Mouse (Mus musculus) cerebellum, adult 8-10 months (tissue): ENCODE data around the gene Lsm4.

Source experiments
- DNase-seq: peaks from one replicate; pipeline ENCODE4 v3.0.0; 2022

The Lsm4 gene

DNA sequence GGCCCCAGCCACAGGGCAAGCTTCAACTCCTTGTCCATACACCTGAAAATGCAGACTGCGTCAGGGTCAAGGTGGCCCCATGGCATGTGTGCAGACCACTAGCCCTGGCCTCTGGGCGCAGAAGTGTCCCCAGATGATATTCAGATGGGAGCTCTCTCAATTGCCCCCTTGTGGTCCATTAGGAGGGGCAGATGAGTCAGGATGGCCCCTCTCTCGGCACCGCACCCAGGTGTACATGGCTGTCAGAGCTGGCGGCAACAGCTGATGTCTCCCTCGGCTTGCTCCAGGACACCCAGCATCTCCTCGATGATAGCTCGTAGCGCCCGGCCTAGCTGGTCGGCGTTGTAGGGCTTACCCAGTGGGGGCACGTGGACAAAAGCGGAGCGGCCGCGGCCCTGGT is 22.7 kb upstream of the Lsm4 start:
- no peak for DNase-seq

DNA sequence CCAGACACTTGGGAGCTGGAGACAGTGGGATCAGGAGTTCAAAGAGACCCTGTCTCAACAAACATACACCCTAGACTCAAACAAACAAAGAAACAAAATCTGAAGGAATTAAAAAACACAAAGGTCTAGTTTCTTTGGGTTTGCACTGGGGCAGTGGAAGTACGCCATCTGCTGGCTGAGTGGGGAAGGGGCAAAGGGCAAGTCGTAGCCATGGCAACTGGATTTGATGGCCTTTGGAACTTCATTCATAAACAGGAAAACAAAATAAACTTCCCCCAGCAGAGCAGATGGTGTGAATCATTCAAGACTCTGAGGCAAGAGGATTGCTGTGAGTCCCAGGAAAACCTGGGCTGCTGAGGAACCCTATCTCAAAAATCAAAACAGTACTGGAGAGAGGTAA is 19.8 kb upstream of the Lsm4 start:
- no peak for DNase-seq

DNA sequence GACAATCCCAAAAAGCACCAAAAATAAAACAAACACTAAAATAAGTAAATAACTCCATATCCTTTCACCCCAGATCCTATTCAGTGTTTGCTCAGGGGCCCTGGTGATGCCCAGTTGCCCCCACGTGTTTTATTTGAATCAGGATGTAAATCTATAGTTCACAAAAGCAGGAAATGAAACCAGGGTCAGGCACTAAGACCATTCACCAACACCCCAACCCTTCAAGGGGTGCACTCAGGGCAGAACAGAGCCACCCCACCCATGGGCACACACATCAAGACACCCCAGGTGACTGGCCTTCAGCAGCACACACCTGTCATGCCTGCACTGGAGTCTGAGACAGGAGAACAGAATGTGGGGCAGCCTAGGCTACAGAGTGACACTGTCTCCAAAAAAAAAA is 18.9 kb upstream of the Lsm4 start:
- DNase-seq, result no peak

DNA sequence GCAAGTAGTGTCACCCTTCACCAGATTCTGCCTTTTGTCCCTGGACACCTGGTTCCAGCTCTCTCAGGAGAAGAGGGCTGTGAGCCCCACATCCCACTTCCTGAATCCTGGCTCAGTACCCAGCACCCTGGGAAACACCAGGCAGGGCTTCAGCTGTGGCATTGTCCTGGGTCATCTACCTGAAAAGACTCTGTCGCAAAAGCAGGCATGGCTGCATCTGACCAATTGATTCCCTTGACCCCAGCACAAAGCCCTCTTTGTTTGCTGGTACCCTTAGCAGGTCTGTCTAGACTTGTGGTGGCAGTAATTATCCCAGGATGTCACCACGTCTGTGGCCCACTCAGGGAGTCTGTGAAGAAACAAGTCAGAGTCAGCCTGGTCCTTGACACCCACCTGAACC is 17.6 kb upstream of the Lsm4 start:
- no peak for DNase-seq

DNA sequence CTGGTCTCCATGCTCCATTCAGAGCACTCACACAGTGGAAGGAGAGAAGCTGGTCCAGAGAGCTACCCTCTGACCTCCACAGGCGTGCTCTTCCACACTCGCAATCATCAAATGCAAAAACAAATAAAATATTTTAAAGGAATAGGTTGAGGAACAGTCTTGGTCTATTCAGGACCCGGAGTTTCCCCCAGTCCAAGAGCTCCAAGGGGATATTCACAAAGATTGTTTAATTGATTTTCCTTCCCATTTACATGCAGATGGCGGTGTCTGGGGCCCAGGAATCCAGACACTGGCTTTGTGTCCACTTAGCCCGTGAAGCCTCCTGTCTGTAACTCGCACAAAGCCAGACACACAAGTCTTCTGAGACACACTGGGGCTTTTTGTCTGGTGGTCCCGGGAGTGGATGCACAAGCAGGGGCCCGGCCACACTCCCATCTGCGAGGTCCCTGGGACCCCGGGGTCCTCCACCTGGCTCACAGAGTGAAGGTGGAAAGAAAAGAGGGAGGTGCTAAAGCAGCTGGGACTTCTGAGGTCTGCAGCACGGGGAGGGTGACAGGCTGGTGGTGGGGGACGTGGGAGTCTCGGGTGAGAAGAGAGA is 16.8 kb upstream of the Lsm4 start:
- no peak for DNase-seq

DNA sequence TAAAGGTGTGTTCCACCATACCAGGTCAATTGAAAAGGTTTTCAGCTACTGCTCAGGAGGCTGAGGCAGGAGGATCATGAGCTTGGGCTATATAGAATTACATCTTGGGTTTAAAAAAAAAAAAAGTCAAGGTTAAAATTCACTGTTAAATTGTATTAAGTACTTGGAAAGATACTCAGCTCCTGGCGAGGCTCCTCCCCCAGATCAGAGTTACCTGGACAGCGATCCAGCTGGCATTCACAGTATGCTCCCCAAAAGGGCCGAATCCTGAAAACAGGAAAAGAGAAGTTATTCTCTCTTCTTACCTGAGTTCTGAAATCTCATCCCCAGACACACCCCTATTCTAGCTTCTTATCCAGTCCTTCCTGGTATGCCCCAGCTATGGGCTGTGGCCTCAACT is 15.8 kb upstream of the Lsm4 start:
- DNase-seq, result no peak

DNA sequence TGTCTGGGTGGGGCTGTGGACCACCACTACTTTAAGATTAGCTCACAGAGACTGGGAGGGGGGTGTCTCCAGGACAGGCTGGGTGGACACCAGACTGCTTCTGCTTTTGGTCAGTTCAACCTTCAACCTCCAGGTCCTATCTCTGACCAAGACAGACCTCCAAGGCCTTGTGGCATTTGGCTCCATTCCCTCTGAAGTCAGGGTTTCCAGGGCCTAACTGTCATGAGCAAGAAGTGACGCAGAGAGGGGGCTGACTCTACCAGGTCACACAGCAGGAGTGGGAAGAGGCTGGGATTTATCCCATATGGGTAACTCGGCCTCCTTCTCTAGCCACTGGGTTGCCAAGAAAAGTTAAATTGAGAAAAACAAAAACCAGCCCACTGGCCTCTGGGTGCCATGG is 15.3 kb upstream of the Lsm4 start:
- no peak for DNase-seq

DNA sequence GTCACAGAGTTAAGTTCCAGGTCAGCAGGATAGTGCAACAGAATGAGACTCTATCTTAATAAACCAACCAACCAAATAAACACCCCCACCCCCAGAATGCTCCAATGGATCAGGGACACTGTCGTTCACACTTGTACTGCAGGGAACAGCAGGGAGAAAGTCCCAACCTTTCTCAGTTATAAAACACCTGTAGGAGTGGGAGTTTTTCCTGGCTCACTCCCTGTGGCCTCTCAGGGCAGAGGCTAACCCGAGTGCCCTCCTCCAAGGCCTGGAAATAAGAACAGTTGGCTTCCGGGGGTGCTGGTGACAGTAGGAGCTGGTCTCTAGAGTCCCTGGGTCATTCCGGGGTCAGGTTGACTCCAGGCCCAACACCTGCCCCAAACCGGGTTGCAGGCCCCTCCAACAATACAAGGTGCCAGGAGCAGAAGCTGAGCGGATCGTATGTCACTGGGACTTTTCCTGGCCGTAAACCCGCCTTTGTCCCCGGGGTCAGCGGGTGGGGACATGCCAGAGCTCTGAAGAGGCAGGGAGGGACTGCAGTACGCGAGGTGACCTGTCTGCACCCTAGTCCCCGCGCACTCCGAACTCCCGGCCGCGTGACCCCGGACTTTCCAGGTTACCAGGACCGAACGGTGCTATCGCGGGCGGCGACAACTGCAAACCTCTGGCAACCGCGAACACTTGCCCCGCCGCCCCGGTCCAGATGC is 14.0 kb upstream of the Lsm4 start:
- peak; percentile 31 for DNase-seq

DNA sequence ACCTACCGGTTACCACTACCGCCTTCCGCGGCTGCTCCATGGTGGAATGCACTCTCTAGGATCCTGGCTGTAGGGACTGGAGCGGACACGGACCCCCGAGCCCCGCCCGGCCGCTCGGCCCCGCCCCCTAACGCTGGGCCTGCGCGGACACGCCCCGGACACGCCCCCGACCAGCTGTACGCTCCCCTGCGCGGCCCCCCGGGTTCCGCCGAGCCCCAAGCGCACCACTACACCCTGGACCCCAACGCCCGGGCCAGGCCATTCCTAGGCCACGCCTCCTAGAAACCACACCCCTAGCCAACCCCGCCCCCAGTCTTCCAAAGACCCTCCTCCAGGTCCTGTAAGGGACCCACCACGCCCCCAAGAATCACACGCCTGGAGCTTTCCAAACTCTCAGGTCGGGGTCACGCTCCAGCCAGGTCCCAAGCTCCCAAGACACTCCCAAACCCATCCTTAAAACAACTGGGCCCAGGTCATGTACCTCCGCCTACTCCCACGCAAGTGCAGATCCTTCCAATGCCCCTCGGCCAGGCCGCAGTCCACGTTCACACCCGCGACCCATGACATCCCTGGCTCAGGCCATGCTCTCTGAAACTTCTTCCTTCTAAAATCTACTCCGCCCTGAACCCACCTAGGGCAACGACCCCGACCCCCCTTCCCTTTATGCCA is 13.3 kb upstream of the Lsm4 start:
- DNase-seq, result peak; percentile 56

DNA sequence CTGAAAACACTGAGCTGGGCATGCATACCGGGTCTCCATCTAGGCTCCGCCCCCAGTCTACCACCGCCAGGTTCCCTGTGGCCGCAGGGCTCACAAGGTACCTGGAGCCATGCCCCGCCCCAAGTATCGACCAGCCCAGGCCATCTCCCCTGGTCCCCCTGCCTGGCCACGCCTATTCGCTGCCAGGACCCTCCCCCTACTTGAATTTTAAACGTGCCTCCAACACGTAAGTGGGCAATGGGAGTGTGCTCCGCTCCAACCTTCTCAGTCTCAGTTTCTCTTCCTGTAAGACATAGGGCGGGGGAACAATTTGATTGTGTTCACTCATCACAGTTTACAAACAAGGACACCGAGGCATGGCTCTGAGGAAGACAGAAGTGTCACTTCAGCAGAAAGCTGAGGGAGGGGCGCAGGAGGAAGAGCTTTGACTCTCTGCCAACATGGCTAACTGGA is 12.7 kb upstream of the Lsm4 start, which contains the start of gene Pgpep1:
Pgpep1 (minus strand) TSS at position 116 of the 453 bp plus-strand sequence.
- DNase-seq, result no peak

DNA sequence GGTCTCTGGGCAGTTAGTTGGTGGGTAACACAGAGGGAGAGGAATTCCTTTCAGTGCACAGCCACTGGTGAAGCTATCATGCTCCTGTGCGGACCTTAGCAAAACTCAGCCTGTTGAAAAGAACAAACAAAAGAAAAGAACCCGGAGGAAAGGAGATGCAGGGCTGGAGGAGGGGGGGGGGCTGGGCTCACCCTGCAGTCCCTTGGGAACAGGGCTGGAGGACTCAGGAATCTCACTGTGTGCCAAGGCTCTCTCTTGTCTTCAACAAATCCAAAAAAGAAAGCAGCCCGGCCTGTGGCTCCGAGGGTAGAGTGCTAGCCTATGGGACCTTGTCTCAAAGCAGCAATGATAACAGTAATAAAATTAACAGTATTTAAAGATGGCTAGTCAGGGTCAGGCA is 9.4 kb upstream of the Lsm4 start:
- DNase-seq, result no peak

DNA sequence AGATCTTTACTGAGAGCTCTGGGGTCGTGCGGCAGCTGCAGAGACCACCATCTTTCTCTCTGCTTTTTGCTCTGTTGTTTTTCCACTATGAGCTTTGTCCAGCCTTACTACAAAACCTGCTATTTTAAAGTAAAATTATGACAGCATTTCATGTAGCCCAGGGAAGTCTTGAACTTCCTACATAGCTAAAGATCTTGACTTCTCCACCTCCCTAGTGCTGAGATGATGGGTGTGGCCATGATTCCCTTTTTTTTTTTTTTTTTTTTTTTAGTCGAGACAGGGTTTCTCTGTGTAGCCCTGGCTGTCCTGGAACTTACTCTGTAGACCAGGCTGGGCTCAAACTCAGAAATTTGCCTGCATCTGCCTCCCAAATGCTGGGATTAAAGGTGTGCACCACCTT is 8.4 kb upstream of the Lsm4 start:
- DNase-seq, result no peak

DNA sequence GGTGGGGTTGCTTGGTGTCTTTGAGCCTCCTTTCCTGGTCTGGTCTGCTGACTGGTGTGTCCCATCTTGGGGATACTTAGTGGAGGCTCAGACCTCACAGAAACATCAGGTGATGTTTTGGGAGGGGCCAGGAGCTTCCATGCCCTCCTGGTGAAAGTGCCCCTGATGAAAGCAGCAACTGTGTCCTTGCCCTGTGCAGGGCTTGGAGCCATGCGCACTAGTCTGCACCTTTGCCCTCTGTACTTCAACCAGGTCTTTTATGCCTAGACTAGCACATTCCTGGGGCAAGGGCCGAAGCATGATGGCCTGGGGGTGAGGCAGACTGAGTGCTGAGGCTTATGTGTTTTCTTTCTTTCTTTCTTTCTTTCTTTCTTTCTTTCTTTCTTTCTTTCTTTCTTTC is 7.4 kb upstream of the Lsm4 start:
- no peak for DNase-seq

DNA sequence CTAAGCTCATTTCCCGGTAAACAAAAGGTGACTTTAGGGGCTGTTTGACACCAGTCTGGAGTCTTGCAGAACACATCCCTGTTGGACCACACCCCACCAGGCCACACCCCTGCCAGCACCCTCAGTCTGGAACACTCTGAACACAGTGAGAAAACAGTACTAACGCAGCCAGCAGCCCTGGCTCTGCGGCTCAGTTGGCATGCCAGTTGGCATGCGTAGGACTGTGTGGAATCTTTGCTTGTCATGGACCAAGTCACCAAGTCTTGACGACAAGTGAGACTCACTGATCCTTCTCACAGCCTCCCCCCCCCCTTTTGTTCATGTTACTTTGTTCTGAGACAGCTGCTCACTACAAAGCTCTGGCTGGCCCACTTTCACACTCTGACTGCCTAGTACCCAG is 6.0 kb upstream of the Lsm4 start:
- DNase-seq, result no peak

DNA sequence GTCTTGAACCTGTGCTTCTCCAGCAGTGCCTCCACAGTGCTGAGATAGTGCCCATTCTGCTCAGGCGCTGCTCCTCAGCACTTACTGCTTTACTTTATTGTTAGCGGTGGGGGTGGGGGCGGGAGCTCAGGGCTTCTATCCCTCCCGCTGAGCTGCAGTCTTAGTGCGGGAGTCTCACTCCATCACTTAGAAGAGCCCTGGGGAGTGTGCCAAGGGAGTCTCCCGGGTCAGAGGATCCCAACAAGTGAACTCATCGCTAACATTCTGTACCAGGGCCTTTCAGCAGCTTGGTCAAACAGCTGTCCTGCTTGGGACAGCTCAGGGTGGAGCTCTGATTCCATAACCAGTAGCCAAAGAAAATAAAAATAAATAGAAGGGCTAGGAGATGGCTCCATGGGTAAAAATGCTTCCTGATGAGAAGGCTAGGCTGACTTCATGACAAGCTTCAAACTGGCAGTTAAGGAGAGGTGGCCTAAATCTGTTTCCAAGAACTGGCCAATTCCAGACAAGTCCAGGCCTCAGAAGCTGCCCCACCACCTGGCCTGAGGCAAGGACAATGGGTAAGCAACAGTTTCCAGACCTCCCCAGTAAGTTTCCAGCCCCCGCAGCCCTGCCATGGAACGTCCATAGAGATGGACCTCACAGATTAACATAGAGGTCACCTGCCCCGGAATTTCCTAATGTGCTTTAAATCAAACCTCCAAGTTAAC is 1.3 kb upstream of the Lsm4 start:
- no peak for DNase-seq

DNA sequence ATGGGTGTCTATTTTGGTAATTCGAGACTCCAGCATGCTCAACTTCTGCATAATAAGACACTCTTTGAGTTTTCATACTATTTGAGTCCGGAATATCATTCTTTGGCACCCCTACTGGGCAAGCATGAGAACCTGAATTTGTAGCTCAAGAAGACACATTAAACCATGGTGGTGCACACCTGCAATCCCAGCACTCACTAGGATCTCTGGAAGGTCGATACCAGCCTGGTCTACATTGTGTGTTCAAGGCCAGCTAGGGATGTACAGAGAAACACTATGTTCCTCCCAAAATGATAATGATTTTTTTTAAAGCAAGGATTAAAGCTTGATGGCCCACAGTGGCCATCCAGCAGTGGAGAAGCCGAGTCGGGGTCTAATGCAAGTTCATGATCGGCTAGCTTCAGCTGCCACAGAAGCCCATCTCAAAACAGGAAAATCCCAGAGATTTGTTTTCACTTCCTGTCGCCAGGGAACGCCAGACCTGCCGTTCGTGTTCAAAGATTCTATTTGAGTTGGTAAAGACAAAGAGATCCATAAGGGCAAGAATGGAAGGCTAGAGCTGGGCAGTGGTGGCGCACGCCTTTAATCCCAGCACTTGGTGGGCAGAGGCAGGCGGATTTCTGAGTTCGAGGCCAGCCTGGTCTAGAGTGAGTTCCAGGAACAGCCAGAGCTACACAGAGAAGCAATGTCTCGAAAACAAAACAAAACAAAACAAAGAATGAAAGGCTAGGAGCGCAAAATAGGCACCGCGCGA is 546 bp upstream of the Lsm4 start:
- no peak for DNase-seq

DNA sequence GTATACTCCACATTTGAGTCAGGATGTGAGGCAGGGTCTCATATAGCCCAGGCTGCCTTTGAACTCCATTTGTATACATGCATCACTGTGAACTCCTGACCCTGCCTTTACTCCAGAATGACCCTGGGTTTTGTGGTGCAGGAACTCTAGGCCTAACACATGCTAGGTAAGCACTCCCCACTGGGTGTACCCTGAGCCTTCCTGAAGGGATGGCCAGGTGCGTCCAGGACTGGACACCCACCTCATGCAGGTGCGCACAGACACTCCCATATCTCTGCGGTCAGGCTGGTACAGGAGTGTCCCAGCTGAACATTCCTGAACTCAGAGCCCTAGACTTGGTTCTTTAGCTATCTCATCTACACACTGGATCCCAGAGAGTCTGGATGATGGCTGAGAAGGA is 1.1 kb downstream of the Lsm4 start:
- no peak for DNase-seq

DNA sequence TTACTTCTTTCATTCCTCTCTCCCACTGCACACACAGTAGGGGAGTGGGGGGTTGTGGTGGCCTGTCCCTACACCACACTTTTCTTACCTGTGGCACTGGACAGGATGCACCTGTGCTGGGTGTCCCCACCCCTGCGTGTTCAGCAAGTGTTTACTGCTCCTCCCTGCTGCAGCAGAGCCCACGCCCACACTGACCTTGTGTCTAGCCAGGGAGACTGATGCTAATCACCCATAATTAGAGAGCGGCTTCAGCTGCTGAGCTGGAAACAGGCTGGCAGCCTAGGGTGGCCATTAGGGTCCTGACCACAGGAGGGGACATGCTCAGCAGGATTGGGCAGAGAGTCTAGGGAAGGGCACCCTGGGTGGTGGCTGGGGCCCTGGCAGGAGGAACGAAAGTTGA is 1.7 kb downstream of the Lsm4 start:
- no peak for DNase-seq

DNA sequence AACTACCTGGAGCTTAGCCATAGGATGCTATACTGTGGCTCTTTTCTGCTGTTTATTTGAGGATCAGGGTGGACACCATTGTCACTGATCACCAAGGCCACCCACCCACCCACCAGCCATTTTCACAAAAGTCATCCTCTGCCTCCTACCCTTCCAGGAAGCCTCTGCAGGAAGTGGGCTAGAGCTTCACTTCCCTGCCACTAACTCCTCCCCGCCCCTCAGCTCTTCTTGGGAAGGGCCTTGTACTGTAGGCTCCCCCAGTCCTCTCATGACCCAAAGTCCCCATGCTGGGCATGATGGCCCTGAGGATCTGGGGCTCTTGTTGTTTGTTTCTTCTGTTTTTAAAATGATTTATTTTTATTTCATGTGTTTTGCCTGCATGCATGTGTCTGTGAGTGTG is 2.3 kb downstream of the Lsm4 start:
- no peak for DNase-seq

DNA sequence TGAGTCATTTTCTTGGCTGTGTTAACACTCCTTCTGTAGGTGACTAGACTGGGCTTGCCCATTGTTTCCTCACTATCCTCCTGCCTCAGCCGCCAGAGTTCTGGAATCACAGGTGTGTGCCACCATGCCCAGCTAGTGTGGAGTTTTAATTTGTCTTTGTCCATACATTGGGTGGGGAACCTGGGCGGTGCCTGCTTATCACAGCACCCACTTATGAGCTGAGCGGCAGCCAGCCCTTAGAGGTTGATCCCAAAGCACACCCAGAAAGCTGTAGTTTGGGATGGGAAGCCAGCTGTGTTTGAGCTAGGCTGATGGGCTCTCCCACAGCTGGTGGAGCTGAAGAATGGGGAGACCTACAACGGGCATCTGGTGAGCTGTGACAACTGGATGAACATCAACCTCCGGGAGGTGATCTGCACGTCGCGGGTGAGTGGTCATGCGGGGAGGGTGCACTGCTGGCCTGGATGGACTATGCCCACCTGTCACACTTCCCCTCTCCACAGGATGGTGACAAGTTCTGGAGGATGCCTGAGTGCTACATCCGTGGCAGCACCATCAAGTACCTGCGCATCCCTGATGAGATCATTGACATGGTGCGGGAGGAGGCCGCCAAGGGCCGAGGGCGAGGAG is 4.5 kb downstream of the Lsm4 start:
- no peak for DNase-seq

DNA sequence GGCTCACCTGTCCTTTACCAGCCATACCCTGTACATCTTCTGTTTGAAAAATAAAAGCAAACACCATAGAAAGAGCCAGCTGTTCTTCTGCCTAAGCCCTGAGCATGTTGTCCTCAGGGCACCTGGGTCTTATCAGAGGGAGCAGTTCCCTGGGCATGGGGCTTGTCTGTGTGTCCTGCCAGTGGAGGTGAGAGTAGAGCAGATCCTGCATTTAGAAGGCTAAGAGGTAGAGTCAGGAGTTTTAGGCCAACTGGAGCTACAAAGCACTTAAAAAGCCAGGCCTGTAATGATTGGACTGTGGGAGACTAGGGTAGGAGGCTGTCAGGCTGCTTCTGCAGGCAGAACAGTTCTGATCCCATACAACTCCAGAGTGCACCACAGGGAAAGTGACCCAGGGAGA is 5.6 kb downstream of the Lsm4 start:
- no peak for DNase-seq

DNA sequence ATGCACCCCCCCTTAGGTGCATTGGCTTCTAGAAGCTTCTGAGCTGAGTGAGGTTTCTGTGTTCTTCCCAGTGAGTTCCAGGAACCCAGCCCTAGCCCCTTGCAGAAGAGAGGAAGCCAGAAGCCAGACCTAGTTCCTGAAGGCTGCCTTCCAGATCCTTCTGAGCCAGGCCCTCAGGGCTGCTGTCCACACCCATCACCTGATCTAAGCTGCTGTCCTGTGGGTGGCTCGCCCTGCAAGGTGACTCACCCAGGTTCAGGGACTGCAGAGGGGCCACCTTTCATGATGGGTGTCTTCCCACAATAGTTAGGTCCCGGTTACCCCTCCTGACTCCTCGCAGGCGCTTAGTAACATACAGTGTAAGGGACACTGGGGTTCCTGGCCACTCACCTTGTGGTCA is 6.4 kb downstream of the Lsm4 start:
- no peak for DNase-seq

DNA sequence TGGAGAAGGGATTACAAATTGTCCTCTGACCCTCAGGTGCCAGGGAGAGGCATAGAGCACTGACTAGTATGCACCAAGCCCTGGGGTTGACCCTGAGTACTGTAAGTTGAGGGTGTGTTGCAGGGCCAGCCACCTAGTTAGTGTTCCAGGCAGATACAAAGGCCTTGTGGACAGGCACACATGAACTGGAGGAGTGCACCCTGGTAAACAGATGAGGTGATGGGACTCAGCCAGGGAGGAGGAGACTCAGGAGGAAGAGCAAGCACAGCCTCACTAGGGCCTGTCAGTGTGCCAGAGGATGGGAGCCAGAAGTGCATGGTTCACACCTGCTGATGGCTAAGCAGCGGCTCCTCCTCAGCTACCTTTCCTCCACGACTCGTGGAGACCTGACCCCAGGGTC is 7.0 kb downstream of the Lsm4 start:
- no peak for DNase-seq
